27 mouse cellular contexts compared by ENCODE assay signal in genomic region chr10:96957019-96957418, GRCm38 (mm10).
DNase-seq lines count a peak whose midpoint lies in the region; ATAC-seq and TF ChIP-seq lines count a peak whose summit lies in the region.
"Had no signal": no experiment of that assay in that cellular context is flagged by ENCODE, and none has a peak within 500 bp of the region (broad histone marks: within the 10 kb centered on the region; RNA-seq: fewer than 3 reads in every experiment).

No protein-coding gene starts in this region.

- peak overlapping the region; percentile 83 for H3K27ac ChIP-seq in forebrain, embryonic 15.5 days (replicated peaks)
- H3K27ac ChIP-seq in forebrain, embryonic 10.5 days, result no peak overlapping the region
- H3K27ac ChIP-seq in midbrain, embryonic 11.5 days (ENCODE audit: low read depth, low read length), result no peak overlapping the region
- H3K27ac ChIP-seq in midbrain, embryonic 14.5 days (replicated peaks; ENCODE audit: low read depth, low read length), result no peak overlapping the region
- peak overlapping the region; percentile 72; the same call in 1 of the 2 replicates for H3K27ac ChIP-seq in hindbrain, embryonic 14.5 days
- peak overlapping the region; percentile 60; the same call in 1 of the 2 replicates for H3K27ac ChIP-seq in neural tube, embryonic 15.5 days (replicated peaks)
- H3K27ac ChIP-seq in cerebellum, adult 2 months (ENCODE audit: insufficient read depth, low read length), result no peak overlapping the region
- H3K27ac ChIP-seq: embryonic facial prominence, embryonic 13.5 days; heart, embryonic 10.5 days; heart, embryonic 15.5 days; liver, embryonic 12.5 days had no signal

- peaks cover 21% of the 10 kb centered on the region for H3K4me1 ChIP-seq in forebrain, embryonic 15.5 days
- H3K4me1 ChIP-seq in forebrain, embryonic 10.5 days, result peaks cover 18% of the 10 kb centered on the region
- H3K4me1 ChIP-seq in midbrain, embryonic 11.5 days (ENCODE audit: control insufficient read depth, insufficient read depth, low read length), result peaks cover 16% of the 10 kb centered on the region
- H3K4me1 ChIP-seq in midbrain, embryonic 14.5 days (ENCODE audit: control insufficient read depth, insufficient read depth, low read length), result peaks cover 18% of the 10 kb centered on the region
- H3K4me1 ChIP-seq in hindbrain, embryonic 14.5 days (replicated peaks; ENCODE audit: control insufficient read depth, insufficient read depth, low read length), result peaks cover 24% of the 10 kb centered on the region
- peaks cover 20% of the 10 kb centered on the region for H3K4me1 ChIP-seq in neural tube, embryonic 15.5 days
- H3K4me1 ChIP-seq in cerebellum, adult 2 months (ENCODE audit: control insufficient read depth, insufficient read depth, low read length), result peaks cover 3% of the 10 kb centered on the region; the same call in 1 of the 2 replicates
- H3K4me1 ChIP-seq: heart, embryonic 10.5 days; heart, embryonic 15.5 days; liver, embryonic 12.5 days had no signal

- H3K9ac ChIP-seq in forebrain, embryonic 15.5 days (replicated peaks), result no peak overlapping the region
- no peak overlapping the region for H3K9ac ChIP-seq in midbrain, embryonic 11.5 days (ENCODE audit: low read length)
- no peak overlapping the region for H3K9ac ChIP-seq in midbrain, embryonic 14.5 days (replicated peaks; ENCODE audit: low read length)
- no peak overlapping the region for H3K9ac ChIP-seq in hindbrain, embryonic 14.5 days
- no peak overlapping the region for H3K9ac ChIP-seq in neural tube, embryonic 15.5 days (replicated peaks)
- H3K9ac ChIP-seq: embryonic facial prominence, embryonic 13.5 days; heart, embryonic 15.5 days; liver, embryonic 12.5 days; liver, postnatal 0 days had no signal

- no peak overlapping the region for H3K4me3 ChIP-seq in forebrain, embryonic 15.5 days
- H3K4me3 ChIP-seq in forebrain, embryonic 10.5 days, result no peak overlapping the region
- no peak overlapping the region for H3K4me3 ChIP-seq in midbrain, embryonic 11.5 days (ENCODE audit: low read depth, low read length)
- no peak overlapping the region for H3K4me3 ChIP-seq in midbrain, embryonic 14.5 days (replicated peaks; ENCODE audit: low read depth, low read length)
- no peak overlapping the region for H3K4me3 ChIP-seq in hindbrain, embryonic 14.5 days (replicated peaks; ENCODE audit: low read length)
- no peak overlapping the region for H3K4me3 ChIP-seq in neural tube, embryonic 15.5 days (replicated peaks)
- H3K4me3 ChIP-seq in cerebellum, adult 2 months (replicated peaks; ENCODE audit: insufficient read depth, low read depth, low read length), result no peak overlapping the region
- H3K4me3 ChIP-seq: embryonic facial prominence, embryonic 13.5 days; heart, embryonic 10.5 days; heart, embryonic 15.5 days; liver, embryonic 12.5 days; myocyte had no signal

- no peaks in the 10 kb centered on the region for H3K9me3 ChIP-seq in forebrain, embryonic 15.5 days
- no peaks in the 10 kb centered on the region for H3K9me3 ChIP-seq in forebrain, embryonic 10.5 days
- no peaks in the 10 kb centered on the region for H3K9me3 ChIP-seq in midbrain, embryonic 11.5 days (ENCODE audit: control insufficient read depth, low read length)
- no peaks in the 10 kb centered on the region for H3K9me3 ChIP-seq in midbrain, embryonic 14.5 days (ENCODE audit: control insufficient read depth, low read length)
- H3K9me3 ChIP-seq in hindbrain, embryonic 14.5 days (ENCODE audit: control insufficient read depth, low read length), result no peaks in the 10 kb centered on the region
- no peaks in the 10 kb centered on the region for H3K9me3 ChIP-seq in neural tube, embryonic 15.5 days (replicated peaks)
- H3K9me3 ChIP-seq: embryonic facial prominence, embryonic 13.5 days; heart, embryonic 10.5 days; heart, embryonic 15.5 days; liver, embryonic 12.5 days had no signal

- 68% methylated on average over 2 of the region's 2 CpGs for WGBS in forebrain, embryonic 15.5 days
- 83% methylated on average over 2 of the region's 2 CpGs for WGBS in forebrain, embryonic 10.5 days
- 89% methylated on average over 2 of the region's 2 CpGs for WGBS in midbrain, embryonic 11.5 days
- 71% methylated on average over 2 of the region's 2 CpGs for WGBS in midbrain, embryonic 14.5 days
- WGBS in hindbrain, embryonic 14.5 days, result 63% methylated on average over 2 of the region's 2 CpGs
- WGBS in neural tube, embryonic 15.5 days, result 26% methylated on average over 2 of the region's 2 CpGs
- WGBS in cerebellum, adult 2 months, result 96% methylated on average over 2 of the region's 2 CpGs

- ATAC-seq in forebrain, embryonic 15.5 days (replicated peaks), result no peak
- no peak for ATAC-seq in midbrain, embryonic 11.5 days (ENCODE audit: low FRiP score)
- ATAC-seq in midbrain, embryonic 14.5 days (ENCODE audit: low FRiP score, low TSS enrichment), result no peak
- no peak for ATAC-seq in hindbrain, embryonic 14.5 days (ENCODE audit: low FRiP score)
- 0 out of 2 replicates have a peak, but pooled peaks have one; percentile 62 for ATAC-seq in neural tube, embryonic 15.5 days (ENCODE audit: low FRiP score)
- ATAC-seq: intestine, postnatal 0 days; liver, embryonic 12.5 days; liver, postnatal 0 days had no signal

- no peak for DNase-seq in forebrain, embryonic 10.5 days (ENCODE audit: extremely low spot score, low spot score)
- peak; percentile 79 for DNase-seq in midbrain, embryonic 11.5 days (ENCODE audit: low spot score, missing footprints)
- no peak for DNase-seq in midbrain, embryonic 14.5 days
- DNase-seq in hindbrain, embryonic 14.5 days (ENCODE audit: low spot score), result no peak
- no peak for DNase-seq in cerebellum, adult 2 months
- DNase-seq: adrenal gland, postnatal 10 days; cerebellum, adult 9-10 months; gastrocnemius, postnatal 25 days; heart, adult 11 months; kidney, adult 9 months; kidney, postnatal 10 days; layer of hippocampus, postnatal 36 days; left cerebral cortex, postnatal 4 days; liver, postnatal 0 days; lung, postnatal 36 days; right cerebral cortex, postnatal 4 days; thymus, adult 2 months; thymus, postnatal 36 days had no signal

- TF ChIP-seq POLR2A in cerebellum, adult 2 months (IDR thresholded peaks at IDR 0.05; ENCODE audit: borderline replicate concordance, insufficient read depth, low read length), result no peak

- no peaks in the 10 kb centered on the region for H3K27me3 ChIP-seq in forebrain, embryonic 15.5 days
- no peaks in the 10 kb centered on the region for H3K27me3 ChIP-seq in forebrain, embryonic 10.5 days (ENCODE audit: poor library complexity, severe bottlenecking)
- H3K27me3 ChIP-seq in midbrain, embryonic 11.5 days (ENCODE audit: control insufficient read depth, insufficient read depth, low read length), result no peaks in the 10 kb centered on the region
- no peaks in the 10 kb centered on the region for H3K27me3 ChIP-seq in midbrain, embryonic 14.5 days (ENCODE audit: control insufficient read depth, insufficient read depth, low read length)
- H3K27me3 ChIP-seq in hindbrain, embryonic 14.5 days (ENCODE audit: control insufficient read depth, insufficient read depth, low read length), result no peaks in the 10 kb centered on the region
- no peaks in the 10 kb centered on the region for H3K27me3 ChIP-seq in neural tube, embryonic 15.5 days (replicated peaks)
- no peaks in the 10 kb centered on the region for H3K27me3 ChIP-seq in cerebellum, adult 2 months (ENCODE audit: control insufficient read depth, insufficient read depth, low read length)
- H3K27me3 ChIP-seq: embryonic facial prominence, embryonic 13.5 days; heart, embryonic 15.5 days; liver, embryonic 12.5 days had no signal

- no peak overlapping the region for H3K4me2 ChIP-seq in forebrain, embryonic 15.5 days (replicated peaks)
- no peak overlapping the region for H3K4me2 ChIP-seq in midbrain, embryonic 11.5 days
- no peak overlapping the region for H3K4me2 ChIP-seq in midbrain, embryonic 14.5 days (ENCODE audit: low read length)
- H3K4me2 ChIP-seq in hindbrain, embryonic 14.5 days (replicated peaks), result no peak overlapping the region
- H3K4me2 ChIP-seq in neural tube, embryonic 15.5 days, result no peak overlapping the region
- H3K4me2 ChIP-seq: embryonic facial prominence, embryonic 13.5 days; heart, embryonic 15.5 days; liver, embryonic 12.5 days had no signal

- no peak for TF ChIP-seq CTCF in cerebellum, adult 2 months (IDR thresholded peaks at IDR 0.05; ENCODE audit: borderline replicate concordance, insufficient read depth, low read depth, low read length)

- H3K36me3 ChIP-seq in forebrain, embryonic 15.5 days, result no peaks in the 10 kb centered on the region
- no peaks in the 10 kb centered on the region for H3K36me3 ChIP-seq in forebrain, embryonic 10.5 days (replicated peaks)
- no peaks in the 10 kb centered on the region for H3K36me3 ChIP-seq in midbrain, embryonic 11.5 days (ENCODE audit: control insufficient read depth, insufficient read depth, low read length)
- H3K36me3 ChIP-seq in midbrain, embryonic 14.5 days (ENCODE audit: control insufficient read depth, insufficient read depth, low read length), result no peaks in the 10 kb centered on the region
- H3K36me3 ChIP-seq in hindbrain, embryonic 14.5 days (replicated peaks; ENCODE audit: control insufficient read depth, insufficient read depth), result no peaks in the 10 kb centered on the region
- no peaks in the 10 kb centered on the region for H3K36me3 ChIP-seq in neural tube, embryonic 15.5 days
- H3K36me3 ChIP-seq: embryonic facial prominence, embryonic 13.5 days; G1E; heart, embryonic 10.5 days; heart, embryonic 15.5 days; liver, embryonic 12.5 days had no signal

Comparison
In these comparisons a context has a peak if more than half of its experiments do, and no peak if none do; other contexts are left out.
1. H3K27ac ChIP-seq: peak in forebrain, embryonic 15.5 days (single experiment), hindbrain, embryonic 14.5 days (single experiment) and neural tube, embryonic 15.5 days (single experiment); none in forebrain, embryonic 10.5 days (single experiment), midbrain, embryonic 11.5 days (single experiment), midbrain, embryonic 14.5 days (single experiment) and cerebellum, adult 2 months (single experiment).